Mouse (Mus musculus): ENCODE data around the gene Rap1gap2. TPM values are rescaled to one million over a fixed set of nuclear protein-coding genes. Genes with fewer than 3 reads are reported as not detected.

Gene Rap1gap2
- polyA plus RNA-seq, 1 experiment from 2014 or later = 1.1 TPM

GRCm38 (mm10) chr11:74554683-74555341, 55.9 kb downstream of the Rap1gap2 start:
- H3K9me3 ChIP-seq (replicated peaks; ENCODE audit: control insufficient read depth, low read length) = no peaks in the 10 kb centered on the region
- H3K36me3 ChIP-seq (replicated peaks; ENCODE audit: control insufficient read depth, insufficient read depth, low read depth, low read length) = no peaks in the 10 kb centered on the region
- H3K4me1 ChIP-seq (ENCODE audit: control insufficient read depth, insufficient read depth, low read length) = no peaks in the 10 kb centered on the region
- DNase-seq (ENCODE audit: low spot score) (peak; percentile 72), ATAC-seq (replicated peaks; ENCODE audit: insufficient number of reproducible peaks, low FRiP score, low TSS enrichment, low read depth) (0 out of 2 replicates have a peak, but pooled peaks have one; percentile 14)
- H3K4me2 ChIP-seq (ENCODE audit: low read depth, low read length) = no peak overlapping the region
- H3K9ac ChIP-seq (replicated peaks; ENCODE audit: low read length) = no peak overlapping the region
- WGBS = 64% methylated on average over 15 of the region's 15 CpGs
- H3K27ac ChIP-seq (replicated peaks; ENCODE audit: low read depth, low read length) = no peak overlapping the region
- no peaks in the 10 kb centered on the region for H3K27me3 ChIP-seq (ENCODE audit: control insufficient read depth, insufficient read depth, low read length)
- no peak overlapping the region for H3K4me3 ChIP-seq (ENCODE audit: low read depth, low read length)

- Histone ChIP-seq H3K9me3 (replicated peaks; ENCODE audit: control insufficient read depth, low read length) (no peaks in the 10 kb centered on the region), H3K4me1 (ENCODE audit: control insufficient read depth, insufficient read depth, low read length) (no peaks in the 10 kb centered on the region; the same call in 1 of the 2 replicates), H3K4me3 (ENCODE audit: low read depth, low read length) (no peak overlapping the region), H3K4me2 (ENCODE audit: low read depth, low read length) (no peak overlapping the region), H3K9ac (replicated peaks; ENCODE audit: low read length) (no peak overlapping the region), H3K36me3 (replicated peaks; ENCODE audit: control insufficient read depth, insufficient read depth, low read depth, low read length) (no peaks in the 10 kb centered on the region), H3K27me3 (ENCODE audit: control insufficient read depth, insufficient read depth, low read length) (no peaks in the 10 kb centered on the region), H3K27ac (replicated peaks; ENCODE audit: low read depth, low read length) (no peak overlapping the region)
- DNase-seq (ENCODE audit: low spot score) = no peak
- no peak for ATAC-seq (replicated peaks; ENCODE audit: insufficient number of reproducible peaks, low FRiP score, low TSS enrichment, low read depth)
- 75% methylated on average over 6 of the region's 6 CpGs for WGBS
These were observed 59.1 kb downstream of the Rap1gap2 start for GRCm38 (mm10) chr11:74551568-74551967.

- H3K9me3 ChIP-seq (replicated peaks; ENCODE audit: control insufficient read depth, low read length) = no peaks in the 10 kb centered on the region
- no peak overlapping the region for H3K4me3 ChIP-seq (ENCODE audit: low read depth, low read length)
- H3K27ac ChIP-seq (replicated peaks; ENCODE audit: low read depth, low read length) = no peak overlapping the region
- no peaks in the 10 kb centered on the region for H3K27me3 ChIP-seq (ENCODE audit: control insufficient read depth, insufficient read depth, low read length)
- H3K36me3 ChIP-seq (replicated peaks; ENCODE audit: control insufficient read depth, insufficient read depth, low read depth, low read length) = no peaks in the 10 kb centered on the region
- H3K4me2 ChIP-seq (ENCODE audit: low read depth, low read length) = no peak overlapping the region
- WGBS = 63% methylated on average over 5 of the region's 5 CpGs
- ATAC-seq (replicated peaks; ENCODE audit: insufficient number of reproducible peaks, low FRiP score, low TSS enrichment, low read depth) = no peak
- no peaks in the 10 kb centered on the region; the same call in 1 of the 2 replicates for H3K4me1 ChIP-seq (ENCODE audit: control insufficient read depth, insufficient read depth, low read length)
- no peak for DNase-seq (ENCODE audit: low spot score)
- H3K9ac ChIP-seq (replicated peaks; ENCODE audit: low read length) = no peak overlapping the region
These were observed 60.1 kb downstream of the Rap1gap2 start for GRCm38 (mm10) chr11:74550615-74551102.

GRCm38 (mm10) chr11:74548781-74549382, 61.8 kb downstream of the Rap1gap2 start:
- no peaks in the 10 kb centered on the region for H3K27me3 ChIP-seq (ENCODE audit: control insufficient read depth, insufficient read depth, low read length)
- H3K4me2 ChIP-seq (ENCODE audit: low read depth, low read length) = no peak overlapping the region
- H3K27ac ChIP-seq (replicated peaks; ENCODE audit: low read depth, low read length) = no peak overlapping the region
- no peaks in the 10 kb centered on the region for H3K9me3 ChIP-seq (replicated peaks; ENCODE audit: control insufficient read depth, low read length)
- no peak overlapping the region for H3K4me3 ChIP-seq (ENCODE audit: low read depth, low read length)
- H3K9ac ChIP-seq (replicated peaks; ENCODE audit: low read length) = no peak overlapping the region
- H3K4me1 ChIP-seq (ENCODE audit: control insufficient read depth, insufficient read depth, low read length) = no peaks in the 10 kb centered on the region; the same call in 1 of the 2 replicates
- ATAC-seq (replicated peaks; ENCODE audit: insufficient number of reproducible peaks, low FRiP score, low TSS enrichment, low read depth) = no peak; the same call in 1 of the 2 replicates
- 14% methylated on average over 7 of the region's 7 CpGs for WGBS
- H3K36me3 ChIP-seq (replicated peaks; ENCODE audit: control insufficient read depth, insufficient read depth, low read depth, low read length) = no peaks in the 10 kb centered on the region
- no peak for DNase-seq (ENCODE audit: low spot score)

GRCm38 (mm10) chr11:74546933-74547694, 63.6 kb downstream of the Rap1gap2 start:
- peak; percentile 78 for DNase-seq (ENCODE audit: low spot score)
- Histone ChIP-seq H3K36me3 (replicated peaks; ENCODE audit: control insufficient read depth, insufficient read depth, low read depth, low read length) (no peaks in the 10 kb centered on the region), H3K27me3 (ENCODE audit: control insufficient read depth, insufficient read depth, low read length) (no peaks in the 10 kb centered on the region), H3K9ac (replicated peaks; ENCODE audit: low read length) (0 out of 2 replicates have a peak overlapping the region, but pooled peaks have one; percentile 27), H3K4me3 (ENCODE audit: low read depth, low read length) (0 out of 2 replicates have a peak overlapping the region, but pooled peaks have one; percentile 16), H3K4me2 (ENCODE audit: low read depth, low read length) (peak overlapping the region; percentile 57), H3K9me3 (replicated peaks; ENCODE audit: control insufficient read depth, low read length) (no peaks in the 10 kb centered on the region), H3K4me1 (ENCODE audit: control insufficient read depth, insufficient read depth, low read length) (no peaks in the 10 kb centered on the region; the same call in 1 of the 2 replicates), H3K27ac (replicated peaks; ENCODE audit: low read depth, low read length) (0 out of 2 replicates have a peak overlapping the region, but pooled peaks have one; percentile 28)
- 3% methylated on average over 16 of the region's 16 CpGs for WGBS
- peak; percentile 84 for ATAC-seq (replicated peaks; ENCODE audit: insufficient number of reproducible peaks, low FRiP score, low TSS enrichment, low read depth)

GRCm38 (mm10) chr11:74546165-74546564, 64.5 kb downstream of the Rap1gap2 start:
- Histone ChIP-seq H3K4me3 (ENCODE audit: low read depth, low read length) (no peak overlapping the region), H3K36me3 (replicated peaks; ENCODE audit: control insufficient read depth, insufficient read depth, low read depth, low read length) (no peaks in the 10 kb centered on the region), H3K27me3 (ENCODE audit: control insufficient read depth, insufficient read depth, low read length) (no peaks in the 10 kb centered on the region), H3K4me2 (ENCODE audit: low read depth, low read length) (no peak overlapping the region), H3K27ac (replicated peaks; ENCODE audit: low read depth, low read length) (no peak overlapping the region), H3K4me1 (ENCODE audit: control insufficient read depth, insufficient read depth, low read length) (no peaks in the 10 kb centered on the region; the same call in 1 of the 2 replicates), H3K9me3 (replicated peaks; ENCODE audit: control insufficient read depth, low read length) (no peaks in the 10 kb centered on the region), H3K9ac (replicated peaks; ENCODE audit: low read length) (no peak overlapping the region)
- WGBS = 54% methylated on average over 4 of the region's 4 CpGs
- peak; percentile 70 for DNase-seq (ENCODE audit: low spot score)
- no peak for ATAC-seq (replicated peaks; ENCODE audit: insufficient number of reproducible peaks, low FRiP score, low TSS enrichment, low read depth)

- ATAC-seq (replicated peaks; ENCODE audit: insufficient number of reproducible peaks, low FRiP score, low TSS enrichment, low read depth) = no peak
- H3K27me3 ChIP-seq (ENCODE audit: control insufficient read depth, insufficient read depth, low read length) = no peaks in the 10 kb centered on the region
- no peak overlapping the region for H3K4me3 ChIP-seq (ENCODE audit: low read depth, low read length)
- H3K36me3 ChIP-seq (replicated peaks; ENCODE audit: control insufficient read depth, insufficient read depth, low read depth, low read length) = no peaks in the 10 kb centered on the region
- no peak overlapping the region for H3K4me2 ChIP-seq (ENCODE audit: low read depth, low read length)
- no peak overlapping the region for H3K27ac ChIP-seq (replicated peaks; ENCODE audit: low read depth, low read length)
- H3K9ac ChIP-seq (replicated peaks; ENCODE audit: low read length) = no peak overlapping the region
- H3K4me1 ChIP-seq (ENCODE audit: control insufficient read depth, insufficient read depth, low read length) = no peaks in the 10 kb centered on the region; the same call in 1 of the 2 replicates
- 94% methylated on average over 2 of the region's 2 CpGs for WGBS
- no peaks in the 10 kb centered on the region for H3K9me3 ChIP-seq (replicated peaks; ENCODE audit: control insufficient read depth, low read length)
- no peak for DNase-seq (ENCODE audit: low spot score)
These were observed 65.2 kb downstream of the Rap1gap2 start for GRCm38 (mm10) chr11:74545560-74545959.
